Mouse (Mus musculus) heart, adult 8-10 months (tissue): ENCODE measurements around the gene Tob1. TPM values are rescaled to one million over a fixed set of nuclear protein-coding genes. Genes with fewer than 3 reads are reported as not detected.

Experiments
- DNase-seq: peaks from one replicate; pipeline ENCODE4 v3.0.0; 2022; ENCODE audit warnings: low spot score
- total RNA-seq, 4 experiments: library from RNA; stranded (reverse); gene quantifications; 2 replicates each; pipeline ENCODE4 v1.2.4; 2022

The Tob1 gene
- total RNA-seq, 4 experiments from 2014 or later: 51.3 to 58.4 (median 53.2) TPM

GRCm38 (mm10) chr11:94229207-94229960 is 18.1 kb downstream of the Tob1 start:
- no peak for DNase-seq

- no peak for DNase-seq
These were observed 19.0 kb downstream of the Tob1 start for GRCm38 (mm10) chr11:94230244-94230643.

- no peak for DNase-seq
These were observed 20.7 kb downstream of the Tob1 start for GRCm38 (mm10) chr11:94231821-94232552.

DNA sequence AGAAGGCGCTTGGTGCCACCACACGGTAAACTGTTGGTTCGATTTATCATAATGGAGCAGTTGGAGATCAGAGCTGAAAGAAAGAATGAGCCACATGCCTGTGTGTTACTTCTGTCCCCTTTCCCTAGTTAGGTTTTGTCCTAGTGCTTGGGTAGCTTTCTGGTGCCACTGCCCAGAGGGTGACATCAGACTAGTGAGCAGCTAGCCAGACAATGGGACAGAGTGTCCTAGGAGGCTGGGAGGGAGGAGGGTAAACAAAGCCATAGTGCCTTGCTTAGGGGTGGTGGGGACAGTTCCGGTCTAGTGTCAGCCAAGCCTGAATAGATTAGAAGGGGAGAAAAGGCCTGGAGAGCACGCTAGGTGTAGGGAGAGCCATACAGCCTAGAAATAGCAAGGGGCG is 22.2 kb downstream of the Tob1 start:
- peak; percentile 60 for DNase-seq

DNA sequence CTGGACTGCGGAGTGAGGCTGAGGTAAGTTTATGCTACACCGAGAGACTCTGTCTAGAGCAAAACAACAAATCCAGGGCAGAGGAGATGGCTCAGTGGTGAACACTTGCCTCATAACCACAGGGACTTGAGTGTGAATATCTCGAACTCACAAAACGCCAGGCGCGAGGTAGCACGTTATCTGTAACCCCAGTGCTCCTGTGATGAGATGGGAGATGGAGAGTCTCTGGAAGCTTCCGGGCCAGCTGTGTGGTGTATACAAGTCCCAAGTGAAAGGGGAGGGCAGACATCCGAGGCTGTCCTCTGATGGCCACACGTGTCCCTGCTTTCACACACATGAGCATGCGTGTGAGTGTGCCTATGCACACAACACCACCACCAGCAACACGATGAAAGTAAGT is 23.1 kb downstream of the Tob1 start:
- DNase-seq: no peak

GRCm38 (mm10) chr11:94234857-94235256 is 23.6 kb downstream of the Tob1 start:
- DNase-seq: no peak

GRCm38 (mm10) chr11:94236074-94236473 is 24.8 kb downstream of the Tob1 start:
- peak; percentile 70 for DNase-seq

DNA sequence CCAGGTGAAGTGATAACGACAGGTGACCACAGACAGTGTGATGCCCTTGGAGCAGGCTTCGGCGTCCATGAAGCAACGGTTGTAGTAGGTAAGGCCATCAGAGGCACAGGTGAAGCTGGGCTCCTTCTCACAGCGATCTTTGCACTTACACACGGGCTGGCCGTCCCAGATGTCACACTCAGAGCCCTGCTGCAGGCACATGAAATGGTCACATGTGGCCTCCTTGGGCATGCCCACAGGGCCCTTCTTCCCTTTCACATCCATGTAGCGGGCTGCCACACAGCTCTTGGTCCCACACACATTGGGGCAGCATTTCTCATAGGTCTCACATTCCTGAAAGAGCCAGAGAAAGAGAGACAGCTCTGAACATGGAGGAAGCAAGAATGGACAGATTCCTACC is 27.5 kb downstream of the Tob1 start:
- DNase-seq: no peak

GRCm38 (mm10) chr11:94239706-94240105 is 28.5 kb downstream of the Tob1 start:
- no peak for DNase-seq

DNA sequence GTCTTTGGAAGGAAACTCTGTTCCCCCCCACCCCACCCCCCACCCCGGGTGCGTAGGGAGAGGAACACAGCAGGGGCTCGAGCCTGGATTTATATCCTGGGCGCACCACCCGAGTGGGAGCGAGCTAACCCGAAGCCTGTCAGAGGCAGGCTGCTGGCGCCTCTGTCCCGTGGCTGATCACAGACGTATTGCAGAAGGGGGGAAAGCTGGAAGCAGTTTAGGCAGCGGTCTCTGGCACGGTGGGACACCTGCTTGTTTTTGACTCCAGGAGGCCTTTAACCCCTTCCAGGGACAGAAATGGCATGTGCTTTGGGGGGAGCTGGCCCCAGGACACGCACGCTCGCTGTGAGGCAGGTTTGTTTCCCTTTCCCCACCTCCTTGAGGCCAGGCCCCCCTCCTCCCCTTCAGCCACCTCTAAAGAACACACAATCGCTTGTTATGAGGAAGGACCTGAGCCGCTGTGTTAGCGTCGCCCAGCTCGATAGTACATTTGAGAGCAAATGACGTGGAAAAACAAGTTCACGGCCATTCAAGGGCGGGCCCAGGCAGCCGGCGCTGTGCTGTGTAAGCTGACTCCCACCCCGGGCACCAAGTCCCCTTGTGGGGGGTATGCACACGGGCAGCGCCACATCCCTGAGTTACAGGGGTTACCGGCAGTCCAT is 31.6 kb downstream of the Tob1 start:
- DNase-seq: no peak

- no peak for DNase-seq
These were observed 32.3 kb downstream of the Tob1 start for GRCm38 (mm10) chr11:94243422-94244180.

DNA sequence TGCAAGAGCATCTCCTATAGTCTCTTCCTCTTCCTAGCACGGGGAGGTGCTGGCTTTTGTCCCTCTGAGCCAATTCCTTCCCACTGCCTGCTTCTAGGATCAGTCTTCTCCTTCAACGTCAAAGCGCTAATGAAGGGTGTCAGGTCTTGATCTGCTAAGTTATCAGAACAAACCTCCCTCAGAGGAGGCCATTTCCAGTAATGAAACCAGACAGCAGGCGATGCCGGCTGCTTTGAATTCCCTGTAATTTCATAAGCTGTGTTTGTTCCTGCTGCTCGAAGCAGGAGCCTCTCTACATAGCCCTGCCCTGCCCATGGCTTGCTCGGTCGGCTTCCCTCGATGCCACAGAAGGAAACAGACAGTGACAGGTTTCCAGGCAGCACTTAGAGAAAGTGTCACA is 33.1 kb downstream of the Tob1 start:
- DNase-seq: no peak

DNA sequence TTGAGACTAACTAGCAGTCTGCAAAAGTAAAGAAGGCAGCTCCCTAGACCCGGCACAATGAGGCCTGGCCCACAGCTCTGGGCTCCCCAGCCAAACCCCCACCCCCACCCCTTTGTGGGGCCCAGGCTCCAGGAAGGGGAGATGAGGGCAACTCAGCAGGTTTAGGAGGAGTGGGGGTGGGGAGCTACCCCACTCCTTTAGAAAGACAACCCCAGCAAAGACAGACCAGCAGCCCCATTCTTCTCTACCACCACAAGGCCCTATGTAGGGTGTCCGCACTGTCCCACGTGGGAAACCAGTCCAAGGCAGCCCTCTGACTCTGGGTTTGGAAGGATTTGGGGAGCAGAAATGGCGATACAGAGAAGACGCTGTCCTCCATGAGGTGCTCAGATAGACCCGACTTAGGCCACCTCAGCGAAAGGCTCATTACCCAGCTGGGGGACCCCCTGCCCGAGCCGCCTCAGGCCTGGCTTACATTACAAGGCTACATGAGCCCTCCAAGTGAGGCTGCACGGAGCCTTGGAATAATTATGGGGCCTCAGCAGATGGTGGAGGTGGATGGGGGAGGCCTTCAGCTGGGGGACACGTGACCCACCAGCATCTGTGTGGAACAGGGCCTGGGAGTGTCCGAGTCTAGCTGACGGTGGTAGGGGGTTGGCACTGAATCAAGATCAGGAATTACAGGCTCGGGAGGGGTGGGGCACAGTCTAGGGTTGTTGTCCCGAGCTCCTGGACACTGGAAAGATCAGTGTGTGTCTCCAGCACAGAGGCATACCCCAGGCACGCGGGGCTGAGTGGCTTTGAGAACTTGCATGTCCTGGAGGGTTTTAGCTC is 34.9 kb downstream of the Tob1 start, which contains the start of gene Wfikkn2:
Gene Wfikkn2 (minus strand): TSS at position 51 of the 834 bp plus-strand sequence.
- no peak for DNase-seq

DNA sequence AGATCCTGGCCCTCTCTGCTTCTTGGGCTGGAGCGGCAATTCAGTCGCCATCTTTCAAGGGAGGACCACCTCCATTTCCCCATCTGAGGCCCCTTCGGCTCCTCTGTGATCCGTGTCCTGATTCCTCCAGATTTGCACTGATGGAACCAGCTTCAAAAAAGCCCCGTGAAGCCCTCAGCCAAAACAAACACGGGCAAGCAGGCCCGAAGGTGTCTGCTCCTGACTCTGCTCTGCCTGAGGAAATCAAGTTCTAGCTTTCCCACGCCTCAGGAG is 35.5 kb downstream of the Tob1 start:
- DNase-seq: no peak

GRCm38 (mm10) chr11:94253156-94253555 is 41.9 kb downstream of the Tob1 start:
- DNase-seq: no peak

DNA sequence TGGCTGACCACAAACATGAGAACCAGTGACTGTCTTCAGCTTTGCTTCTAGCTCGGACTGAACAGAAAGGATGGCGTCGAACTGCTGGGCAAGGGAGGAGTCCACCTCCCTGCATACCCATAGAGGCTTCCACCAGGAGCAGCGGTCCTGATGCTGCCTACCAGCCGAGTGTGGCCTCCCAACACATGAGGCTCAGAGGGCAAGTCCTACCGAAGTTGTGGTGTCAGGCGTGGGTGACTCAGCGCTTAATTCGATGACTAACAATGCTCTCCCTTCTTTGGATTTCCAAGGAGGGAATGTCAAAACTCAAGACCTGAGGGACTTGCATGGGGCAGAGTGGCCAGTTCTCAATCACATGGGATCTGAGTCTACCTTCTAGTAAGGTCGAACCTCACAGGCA is 42.4 kb downstream of the Tob1 start:
- DNase-seq: no peak

DNA sequence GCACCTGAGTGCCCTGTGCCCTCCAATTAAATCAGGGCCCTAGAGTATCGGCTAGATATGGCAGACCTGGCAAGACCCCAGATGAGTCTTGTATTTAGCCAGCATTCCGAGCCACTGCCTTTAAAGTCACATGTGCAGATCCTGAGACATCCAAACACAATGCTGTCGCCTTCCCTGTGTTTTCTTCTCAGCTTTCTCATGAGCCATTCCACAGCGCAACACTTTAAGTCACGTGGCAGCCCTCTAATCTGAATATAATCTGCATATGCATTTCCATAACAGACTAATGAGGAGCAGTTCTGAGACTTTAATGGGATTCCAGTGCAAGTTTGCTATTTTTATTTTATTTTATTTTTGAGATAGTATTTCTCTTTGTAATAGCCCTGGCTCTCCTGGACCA is 44.5 kb downstream of the Tob1 start:
- no peak for DNase-seq

DNA sequence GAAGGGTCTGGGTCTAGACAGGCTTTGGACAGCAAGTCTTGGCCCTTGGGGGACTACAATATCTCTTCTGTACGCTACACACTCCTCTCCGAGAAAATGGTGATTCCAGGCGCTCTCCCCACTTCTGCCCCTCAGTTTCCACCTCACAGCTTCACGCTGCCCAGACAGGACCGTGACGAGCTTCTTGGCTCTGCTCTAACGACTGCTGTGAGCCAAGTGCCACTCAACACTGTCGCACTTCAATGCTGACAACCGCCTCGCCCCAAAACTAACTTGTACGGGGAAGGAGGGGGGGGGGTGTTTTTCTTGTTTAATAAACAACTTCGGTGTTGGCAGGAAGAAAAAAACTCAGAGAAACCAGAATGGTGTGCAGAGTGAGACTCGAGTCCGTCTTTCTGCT is 46.7 kb downstream of the Tob1 start:
- DNase-seq: no peak

DNA sequence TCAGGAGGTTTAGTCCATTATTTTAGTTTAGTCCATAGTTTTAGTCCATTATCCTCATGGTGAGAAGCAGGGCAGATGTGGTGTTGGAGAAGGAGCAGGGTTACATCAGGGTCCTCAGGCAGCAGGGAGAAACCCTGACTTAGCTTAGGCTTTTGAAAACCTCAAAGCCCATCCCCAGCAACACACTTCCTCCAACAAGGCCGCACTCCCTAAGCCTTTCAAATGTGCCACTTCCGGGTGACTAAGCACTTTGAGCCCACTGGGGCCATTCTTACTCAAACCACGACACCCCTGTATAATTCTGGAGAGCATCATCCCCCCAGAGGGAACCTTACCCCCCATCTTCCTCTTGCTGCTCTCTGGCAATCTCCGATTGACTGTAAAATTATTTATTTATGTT is 48.6 kb downstream of the Tob1 start:
- DNase-seq: no peak

DNA sequence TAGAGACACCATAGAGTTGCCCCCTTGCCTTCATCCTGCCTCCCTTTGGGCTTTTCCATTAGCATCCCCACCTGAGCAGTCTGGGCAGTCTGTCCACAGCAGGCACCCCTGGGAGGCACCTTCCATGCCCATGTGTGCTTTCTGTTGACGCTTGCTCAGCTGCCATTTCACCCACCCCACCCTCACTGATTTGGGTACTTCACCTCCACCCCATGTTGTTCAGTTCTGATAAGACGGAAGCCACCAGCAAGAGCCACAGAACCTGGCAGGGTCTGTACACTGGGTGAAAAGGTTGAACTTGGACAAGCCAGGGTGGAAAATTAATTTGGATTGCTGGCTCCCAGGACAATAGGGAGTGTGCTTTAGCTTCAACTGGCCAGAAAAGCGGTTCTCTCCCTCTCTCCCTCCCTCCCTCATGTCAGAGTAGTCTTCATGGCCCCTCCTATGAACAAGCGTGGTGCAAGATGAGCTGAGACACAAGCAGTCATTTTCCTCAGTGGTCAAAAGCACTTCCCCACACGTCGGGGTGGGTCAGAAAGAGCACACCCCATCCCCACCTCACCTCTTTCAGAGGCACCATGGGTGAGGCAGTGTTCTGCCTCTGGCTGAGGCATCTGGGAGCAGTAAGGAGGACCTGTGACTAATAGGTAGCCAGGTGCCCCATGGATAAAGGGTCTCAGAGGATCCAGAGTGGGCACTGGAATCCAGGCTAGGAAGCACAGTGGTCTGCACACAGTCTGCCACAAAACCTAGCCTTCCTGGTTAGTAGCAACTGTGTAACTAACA is 50.5 kb downstream of the Tob1 start:
- no peak for DNase-seq
